ENCODE assay signal across 9 mouse cellular contexts in the genomic region with DNA sequence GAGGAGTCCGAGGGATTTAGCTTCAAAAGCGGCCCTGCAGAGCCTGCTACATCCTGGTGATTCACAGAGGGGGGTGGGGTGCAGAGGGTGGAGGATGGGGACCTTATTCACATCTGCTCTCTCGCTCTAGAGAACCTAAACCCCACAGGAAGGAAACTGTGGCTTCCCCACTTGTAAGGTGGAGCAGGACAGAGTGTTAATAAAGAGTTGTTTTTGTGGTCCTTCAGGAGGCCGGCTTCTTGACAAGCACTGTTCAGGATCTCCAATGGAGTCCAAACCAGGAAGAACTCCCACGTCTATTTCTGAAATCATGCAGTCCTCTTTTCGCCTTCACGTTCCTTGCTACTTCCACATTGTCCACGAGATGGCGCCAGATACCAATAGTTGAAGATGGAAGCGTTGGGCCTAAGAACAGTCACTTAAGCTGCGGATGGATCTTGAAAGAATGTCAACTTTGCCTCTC. TPM values are rescaled to one million over a fixed set of nuclear protein-coding genes. Genes with fewer than 3 reads are reported as not detected.
DNase-seq lines count a peak whose midpoint lies in the region; ATAC-seq lines count a peak whose summit lies in the region.
"Had no signal": no experiment of that assay in that cellular context is flagged by ENCODE, and none has a peak within 500 bp of the region (broad histone marks: within the 10 kb centered on the region; RNA-seq: fewer than 3 reads in every experiment).

No protein-coding gene starts in this region.

- H3K9me3 ChIP-seq in heart, embryonic 15.5 days (replicated peaks): no peaks in the 10 kb centered on the region
- H3K9me3 ChIP-seq: limb, embryonic 15.5 days had no signal

- no peak overlapping the region for H3K4me3 ChIP-seq in heart, embryonic 15.5 days
- H3K4me3 ChIP-seq: limb, embryonic 15.5 days had no signal

- peaks cover 20% of the 10 kb centered on the region for H3K27me3 ChIP-seq in heart, embryonic 15.5 days

- 7% methylated on average over 11 of the region's 11 CpGs for WGBS in heart, embryonic 15.5 days

- H3K9ac ChIP-seq in heart, embryonic 15.5 days: no peak overlapping the region
- H3K9ac ChIP-seq: limb, embryonic 15.5 days had no signal

- no peak overlapping the region for H3K27ac ChIP-seq in heart, embryonic 15.5 days
- H3K27ac ChIP-seq: limb, embryonic 15.5 days had no signal

- H3K4me2 ChIP-seq in heart, embryonic 15.5 days: 0 out of 2 replicates have a peak overlapping the region, but pooled peaks have one; percentile 31
- H3K4me2 ChIP-seq: limb, embryonic 15.5 days had no signal

- 0 out of 2 replicates have a peak, but pooled peaks cover 5% of the 10 kb centered on the region for H3K4me1 ChIP-seq in heart, embryonic 15.5 days (replicated peaks)

- peak; percentile 97 for ATAC-seq in CD4-positive, CD25-positive, alpha-beta regulatory T cell, adult 4 months
- no peak for ATAC-seq in heart, embryonic 15.5 days (replicated peaks; ENCODE audit: insufficient number of reproducible peaks, insufficient read depth, low FRiP score, low read depth)
- peak; percentile 67 for ATAC-seq in neutrophil, adult 5-6 weeks (ENCODE audit: extremely low read depth, insufficient number of reproducible peaks, low FRiP score, poor library complexity, severe bottlenecking)

- DNase-seq in brain, embryonic 18.5 days (ENCODE audit: low read depth, low spot score): peak; percentile 68
- DNase-seq in fibroblast of lung, adult 2 months (ENCODE audit: low read depth): peak; percentile 75
- peak; percentile 68 to 87 for DNase-seq in kidney, postnatal 36 days
- peak; percentile 65 to 70 for DNase-seq in lung, adult 18-20 months
- DNase-seq in thymus, adult 18-20 months: peak; percentile 29 to 47

- H3K36me3 ChIP-seq in heart, embryonic 15.5 days: no peaks in the 10 kb centered on the region
- H3K36me3 ChIP-seq: limb, embryonic 15.5 days had no signal

RNA-seq across cellular contexts. Expression of a gene that starts 3.0 kb away (rescaled TPM):
- polyA plus RNA-seq in CD4-positive, CD25-positive, alpha-beta regulatory T cell, adult 4 months (2017; shearing (Covaris generic)): not detected
- 0.20 TPM in 2 replicates for polyA plus RNA-seq in heart, embryonic 15.5 days (2015; fragmentation: Nextera tagmentation; extraction: Ambion mirVana)
- total RNA-seq in neutrophil, adult 5-6 weeks (2017): not detected in 2 replicates
- polyA plus RNA-seq: limb, embryonic 15.5 days had no signal

RNA-seq across cellular contexts. Expression of a gene that starts 6.1 kb away (rescaled TPM):
- polyA plus RNA-seq in CD4-positive, CD25-positive, alpha-beta regulatory T cell, adult 4 months (2017; shearing (Covaris generic)): not detected
- polyA plus RNA-seq in heart, embryonic 15.5 days (2015; fragmentation: Nextera tagmentation; extraction: Ambion mirVana): not detected in 2 replicates
- 0.25 TPM in 1 of 2 replicates, not detected in the other for total RNA-seq in neutrophil, adult 5-6 weeks (2017)

RNA-seq across cellular contexts. Expression of a gene that starts 11.8 kb away (rescaled TPM):
- under 1 TPM in 1 of 2 experiments, not detected in 1; 0.43 TPM for polyA plus RNA-seq in CD4-positive, CD25-positive, alpha-beta regulatory T cell, adult 4 months (2017; shearing (Covaris generic))
- 5.2 and 6.3 TPM in 2 replicates for polyA plus RNA-seq in heart, embryonic 15.5 days (2015; fragmentation: Nextera tagmentation; extraction: Ambion mirVana)
- not detected in 2 replicates for total RNA-seq in neutrophil, adult 5-6 weeks (2017)

RNA-seq across cellular contexts. Expression of a gene that starts 45.3 kb away (rescaled TPM):
- polyA plus RNA-seq in CD4-positive, CD25-positive, alpha-beta regulatory T cell, adult 4 months (2017; shearing (Covaris generic)): 100 to 1,000 TPM; 178 to 209 TPM
- 153 and 158 TPM in 2 replicates for polyA plus RNA-seq in heart, embryonic 15.5 days (2015; fragmentation: Nextera tagmentation; extraction: Ambion mirVana)
- total RNA-seq in neutrophil, adult 5-6 weeks (2017): 35.0 and 35.3 TPM in 2 replicates

RNA-seq across cellular contexts. Expression of a gene that starts 50.5 kb away (rescaled TPM):
- not detected for polyA plus RNA-seq in CD4-positive, CD25-positive, alpha-beta regulatory T cell, adult 4 months (2017; shearing (Covaris generic))
- not detected in 2 replicates for polyA plus RNA-seq in heart, embryonic 15.5 days (2015; fragmentation: Nextera tagmentation; extraction: Ambion mirVana)
- total RNA-seq in neutrophil, adult 5-6 weeks (2017): not detected in 2 replicates
